Mouse (Mus musculus) megakaryocyte progenitor cell, adult 5-6 weeks (primary cell): Measurements from ENCODE around the gene Iqcn. TPM values are rescaled to one million over a fixed set of nuclear protein-coding genes. Genes with fewer than 3 reads are reported as not detected.

Source experiments
- ATAC-seq: replicated peaks from 2 replicates; pipeline ENCODE4 v1.8.0; 2016; ENCODE audit warnings: mild to moderate bottlenecking, moderate TSS enrichment, inconsistent platforms; ENCODE audit not compliant: poor library complexity
- total RNA-seq, 2 experiments: library from RNA; stranded (forward) in 1 of 2; stranded (reverse) in 1 of 2; fragments of 157-497, 149-512 nt in 1 of 2; fragments of 200-1000 nt in 1 of 2; gene quantifications; 2 replicates each; pipeline versions ENCODE4 v1.2.3 to v1.2.4; 2015 to 2017

Gene Iqcn
- total RNA-seq, 2 experiments from 2014 or later, result not detected

DNA sequence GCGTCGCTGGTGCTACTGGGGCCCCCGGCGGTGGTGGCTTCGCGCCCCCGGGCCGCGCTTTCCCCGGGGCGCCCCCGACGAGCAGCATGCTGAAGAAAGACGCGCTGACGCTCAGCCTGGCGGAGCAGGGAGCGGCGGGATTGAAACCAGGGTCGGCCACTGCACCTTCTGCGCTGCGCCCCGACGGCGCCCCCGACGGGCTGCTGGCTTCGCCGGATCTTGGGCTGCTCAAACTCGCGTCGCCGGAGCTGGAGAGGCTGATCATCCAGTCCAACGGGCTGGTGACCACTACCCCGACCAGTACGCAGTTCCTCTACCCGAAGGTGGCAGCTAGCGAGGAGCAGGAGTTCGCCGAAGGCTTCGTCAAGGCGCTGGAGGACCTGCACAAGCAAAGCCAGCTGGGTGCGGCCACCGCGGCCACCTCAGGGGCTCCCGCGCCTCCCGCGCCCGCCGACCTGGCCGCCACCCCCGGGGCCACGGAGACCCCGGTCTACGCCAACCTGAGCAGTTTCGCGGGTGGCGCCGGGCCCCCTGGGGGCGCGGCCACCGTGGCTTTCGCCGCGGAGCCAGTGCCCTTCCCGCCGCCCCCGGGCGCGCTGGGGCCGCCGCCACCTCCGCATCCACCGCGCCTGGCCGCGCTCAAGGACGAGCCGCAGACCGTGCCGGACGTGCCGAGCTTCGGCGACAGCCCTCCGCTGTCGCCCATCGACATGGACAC is 4.0 kb upstream of the Iqcn start:
- peak; percentile 17 for ATAC-seq

- ATAC-seq, result peak; percentile 8; the same call in 1 of the 2 replicates
Measured at GRCm38 (mm10) chr8:70699834-70700554, 3.3 kb upstream of the Iqcn start.

GRCm38 (mm10) chr8:70700555-70700922 is 2.7 kb upstream of the Iqcn start:
- ATAC-seq, result peak; percentile 36

GRCm38 (mm10) chr8:70701048-70701981 is 1.9 kb upstream of the Iqcn start:
- no peak for ATAC-seq

DNA sequence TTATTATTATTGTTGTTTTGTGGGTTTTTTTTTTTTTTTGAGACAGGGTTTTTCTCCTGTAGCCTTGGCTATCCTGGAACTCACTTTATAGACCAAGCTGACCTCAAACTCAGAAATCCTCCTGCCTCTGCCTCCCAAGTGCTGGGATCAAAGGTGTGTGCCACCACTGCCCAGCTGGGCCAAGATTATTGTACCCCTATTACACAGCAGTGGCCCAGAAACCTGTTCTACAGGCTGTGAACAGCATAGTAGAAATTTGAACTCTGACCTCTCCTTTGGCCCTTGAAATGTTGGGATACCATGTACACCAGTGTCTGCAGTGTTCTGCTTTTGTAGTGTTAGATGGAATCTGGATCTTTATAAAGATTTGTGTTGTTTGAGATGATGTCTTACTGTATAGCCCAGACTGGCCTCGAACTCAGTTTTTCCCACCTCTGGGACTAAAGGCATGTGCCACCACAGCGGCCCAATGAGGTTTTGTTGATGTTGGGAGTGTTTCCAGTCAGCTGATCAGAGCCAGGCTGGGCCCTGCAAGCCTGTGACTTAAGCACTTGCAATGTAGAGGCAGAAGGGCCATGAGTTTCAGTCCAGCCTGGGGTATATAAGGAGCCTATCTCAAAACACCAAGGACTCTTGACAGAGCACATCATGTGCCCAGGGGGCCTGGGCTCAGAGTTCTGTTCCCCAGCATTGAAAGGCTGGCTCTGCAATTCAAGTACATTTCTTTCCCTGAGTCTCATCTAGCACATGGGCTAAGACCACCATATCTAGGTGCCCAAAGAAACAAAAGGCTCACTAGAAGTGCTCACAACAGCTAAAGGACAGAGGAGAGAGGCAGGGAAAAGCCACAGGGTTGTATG is 1.0 kb upstream of the Iqcn start:
- no peak for ATAC-seq

GRCm38 (mm10) chr8:70702842-70703182 is 445 bp upstream of the Iqcn start:
- no peak for ATAC-seq

DNA sequence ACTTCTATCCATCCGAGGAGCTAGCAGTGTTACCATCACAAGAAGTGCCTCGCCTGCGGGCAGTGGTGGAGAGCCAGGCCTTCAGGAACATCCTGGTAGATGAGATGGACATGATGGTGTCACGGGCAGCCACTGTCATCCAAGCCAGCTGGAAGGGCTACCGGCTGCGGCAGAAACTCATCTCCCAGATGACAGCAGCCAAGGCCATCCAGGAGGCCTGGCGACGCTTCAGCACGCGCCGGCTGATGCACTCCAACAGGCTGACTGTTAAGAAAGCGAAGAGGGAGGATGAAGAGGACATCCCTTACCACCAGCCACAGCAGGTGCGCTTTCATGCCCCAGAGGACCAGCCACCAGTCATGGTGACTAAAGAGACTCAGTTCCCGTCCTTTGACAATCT is 5.0 kb downstream of the Iqcn start:
- no peak for ATAC-seq

GRCm38 (mm10) chr8:70709794-70710193 is 6.5 kb downstream of the Iqcn start:
- ATAC-seq, result no peak

GRCm38 (mm10) chr8:70710296-70710695 is 7.0 kb downstream of the Iqcn start:
- no peak for ATAC-seq

DNA sequence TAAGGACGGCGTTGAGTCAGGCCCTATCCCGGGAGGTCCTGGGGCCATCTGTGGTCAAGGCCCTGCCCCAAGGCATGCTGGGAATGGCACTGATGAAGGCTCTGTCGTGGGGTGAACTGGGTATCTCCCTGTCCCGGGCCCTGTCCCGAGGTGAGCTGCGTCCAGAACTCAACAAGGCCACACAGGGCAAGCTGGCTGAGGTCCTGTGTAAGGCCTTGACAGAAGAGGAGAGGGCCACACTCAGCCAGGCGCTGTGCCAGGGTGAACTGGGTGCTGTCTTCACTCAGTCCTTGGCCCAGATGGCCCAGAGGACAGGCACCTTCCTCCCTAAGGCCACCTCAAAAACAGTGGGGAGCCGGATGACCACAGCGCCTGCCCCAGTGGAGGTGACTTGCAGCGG is 7.8 kb downstream of the Iqcn start:
- ATAC-seq, result no peak

- ATAC-seq, result no peak
Measured at GRCm38 (mm10) chr8:70713991-70714390, 10.7 kb downstream of the Iqcn start.

DNA sequence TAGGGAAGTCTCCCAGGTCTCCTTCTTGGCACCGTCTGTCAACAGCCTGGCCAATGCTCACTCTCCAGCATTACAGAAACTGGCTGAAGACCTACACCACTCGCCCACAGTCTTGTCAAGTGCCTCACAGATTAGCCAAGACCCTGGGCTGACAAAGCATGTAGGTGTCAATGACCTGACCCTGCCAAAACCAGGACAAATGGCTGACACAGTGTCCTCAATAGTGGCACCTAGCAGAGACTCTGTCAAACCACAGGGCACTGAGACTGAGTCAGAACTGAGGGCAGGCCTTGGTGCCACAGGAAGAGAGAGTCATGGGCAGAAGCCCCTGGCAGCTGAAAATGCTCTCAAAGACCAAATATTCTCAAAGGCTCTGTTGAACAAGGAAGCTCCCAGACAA is 11.8 kb downstream of the Iqcn start:
- ATAC-seq, result no peak

DNA sequence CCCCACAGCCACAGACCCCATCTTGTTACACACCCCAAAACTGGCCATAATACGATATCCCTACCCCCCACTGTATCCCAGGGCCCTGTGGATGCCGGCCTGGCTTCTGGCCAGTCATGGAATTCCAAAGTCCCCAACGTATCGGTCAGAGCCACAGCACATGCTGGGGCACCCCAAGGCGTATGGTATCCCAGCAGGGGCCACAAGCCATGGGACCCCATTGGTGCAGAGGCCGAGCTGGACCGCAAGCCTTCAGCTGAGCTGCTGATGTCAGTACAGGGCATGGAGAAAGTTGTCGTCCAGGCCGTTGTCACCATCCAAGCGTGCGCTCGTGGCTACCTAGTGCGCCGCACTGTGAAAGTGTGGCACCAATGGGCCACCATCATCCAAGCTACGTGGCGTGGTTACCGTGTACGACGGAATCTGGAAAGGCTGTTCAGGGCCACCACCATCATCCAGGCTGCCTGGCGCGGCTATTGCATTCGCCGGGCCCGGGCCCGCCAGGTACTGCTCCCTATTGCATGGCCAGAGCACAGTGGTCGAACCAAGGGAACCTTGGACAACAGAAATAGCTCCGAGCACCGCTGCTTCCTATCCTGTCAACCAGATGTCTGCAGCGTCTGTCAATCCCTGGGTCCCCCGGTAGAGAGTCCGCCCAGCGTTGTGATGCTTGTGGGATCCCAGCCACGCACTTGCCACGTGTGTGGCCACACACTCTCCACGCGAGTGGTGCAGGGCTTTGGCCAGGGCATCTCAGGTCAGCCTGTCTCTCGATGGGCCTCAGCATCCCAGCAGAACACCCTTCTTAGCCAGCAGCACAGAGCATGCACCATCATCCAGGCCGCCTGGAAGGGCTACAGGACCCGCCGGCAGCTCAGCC is 13.5 kb downstream of the Iqcn start:
- ATAC-seq, result no peak

DNA sequence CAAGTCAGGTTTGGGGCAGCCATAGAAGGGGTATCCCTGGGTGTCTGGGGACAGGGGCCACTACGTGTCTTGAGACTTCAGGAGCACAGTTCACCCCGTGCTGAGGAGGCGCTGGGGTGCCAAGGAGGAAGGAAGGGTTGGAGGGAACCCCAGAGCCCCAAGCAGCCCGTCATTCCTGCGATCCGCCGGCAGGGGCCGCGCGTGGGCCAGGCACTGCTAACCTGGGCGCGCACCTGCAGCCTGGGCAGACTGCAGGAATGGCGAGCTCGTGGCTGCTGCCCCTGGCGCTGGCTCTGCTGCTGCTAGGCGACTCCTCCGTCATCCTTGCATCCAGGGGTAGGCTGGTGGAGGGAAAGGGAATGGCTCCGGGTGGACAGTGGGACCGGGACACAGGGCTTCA is 15.0 kb downstream of the Iqcn start, which contains the start of gene Gm3336:
TSS of gene Gm3336 (plus strand) at position 247 of the 400 bp plus-strand sequence.
- ATAC-seq, result peak; percentile 92

DNA sequence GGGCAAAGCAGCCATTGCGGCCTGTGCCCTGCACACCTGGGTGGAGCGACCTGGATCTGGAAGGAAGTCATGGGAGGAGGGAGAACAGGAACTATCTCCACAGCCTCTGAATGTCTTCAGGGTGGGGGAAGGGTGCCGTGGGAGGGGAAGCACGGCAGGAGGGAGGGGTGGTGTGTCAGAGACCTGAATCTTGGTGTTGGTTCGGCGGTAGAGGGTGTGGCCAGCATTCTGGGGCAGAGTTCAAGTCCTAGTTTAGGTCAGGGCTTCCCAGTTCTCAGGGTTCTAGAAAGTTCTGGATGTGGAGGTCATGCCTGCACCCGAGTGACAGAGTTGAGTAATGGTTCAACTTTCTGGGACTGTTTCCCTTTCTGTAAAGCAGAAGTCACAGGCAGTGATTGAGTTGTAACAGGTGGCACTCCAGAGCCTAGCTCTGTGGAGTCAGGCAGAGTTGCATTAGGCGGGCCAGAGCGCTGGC is 16.6 kb downstream of the Iqcn start:
- ATAC-seq, result no peak

GRCm38 (mm10) chr8:70720739-70721138 is 17.5 kb downstream of the Iqcn start:
- peak; percentile 84 for ATAC-seq

- ATAC-seq, result no peak
Measured at GRCm38 (mm10) chr8:70721601-70722000, 18.3 kb downstream of the Iqcn start.

GRCm38 (mm10) chr8:70723486-70724210 is 20.4 kb downstream of the Iqcn start, which contains the start of gene Pde4c:
Pde4c (plus strand) TSS chr8:70723720.
- no peak for ATAC-seq

- no peak for ATAC-seq
Measured at GRCm38 (mm10) chr8:70724216-70724615, 21.0 kb downstream of the Iqcn start.
